Mouse (Mus musculus): ENCODE measurements at regions not wholly inside any gene's neighbourhood (a gene's known extent, or its start where the extent isn't known, plus 50 kb on each side); places are given as distances from the start of the nearest gene placed in this dataset.

- peak in 1 of 2 experiments; percentile 13 for DNase-seq (ENCODE audit: low spot score in 2 of 2)
Measured at GRCm38 (mm10) chrX:11713423-11713822, 385.8 kb downstream of the H2al1j start.

- DNase-seq (ENCODE audit: low spot score in 2 of 2) = no peak
Measured at GRCm38 (mm10) chrX:11716773-11717172, 389.2 kb downstream of the H2al1j start.

- DNase-seq (ENCODE audit: low spot score in 2 of 2) = no peak
Measured at GRCm38 (mm10) chrX:11718778-11719177, 391.2 kb downstream of the H2al1j start.

GRCm38 (mm10) chrX:11720517-11720916 lies 392.9 kb downstream of the H2al1j start:
- DNase-seq (ENCODE audit: low spot score in 2 of 2) = no peak

- DNase-seq (ENCODE audit: low spot score in 2 of 2) = no peak
Measured at GRCm38 (mm10) chrX:11722730-11723129, 395.1 kb downstream of the H2al1j start.

- DNase-seq (ENCODE audit: low spot score in 2 of 2) = no peak
Measured at GRCm38 (mm10) chrX:11724718-11725117, 397.1 kb downstream of the H2al1j start.

- no peak for DNase-seq (ENCODE audit: low spot score in 2 of 2)
Measured at GRCm38 (mm10) chrX:11726524-11727231, 399.1 kb downstream of the H2al1j start.

GRCm38 (mm10) chrX:11728481-11728880 lies 400.9 kb downstream of the H2al1j start:
- DNase-seq (ENCODE audit: low spot score in 2 of 2) = no peak

- DNase-seq (ENCODE audit: low spot score in 2 of 2) = no peak
Measured at GRCm38 (mm10) chrX:11729992-11730391, 402.4 kb downstream of the H2al1j start.

- DNase-seq (ENCODE audit: low spot score in 2 of 2) = no peak
Measured at GRCm38 (mm10) chrX:11732371-11732770, 404.7 kb downstream of the H2al1j start.

GRCm38 (mm10) chrX:11734505-11735435 lies 407.1 kb downstream of the H2al1j start:
- no peak for DNase-seq (ENCODE audit: low spot score in 2 of 2)

- peak; percentile 13 to 43 for DNase-seq (ENCODE audit: low spot score in 2 of 2)
Measured at GRCm38 (mm10) chrX:11735516-11736170, 408.0 kb downstream of the H2al1j start.

GRCm38 (mm10) chrX:11736481-11736880 lies 408.9 kb downstream of the H2al1j start:
- DNase-seq (ENCODE audit: low spot score in 2 of 2) = no peak

GRCm38 (mm10) chrX:11739565-11739964 lies 411.9 kb downstream of the H2al1j start:
- no peak for DNase-seq (ENCODE audit: low spot score in 2 of 2)

- no peak for DNase-seq (ENCODE audit: low spot score in 2 of 2)
Measured at GRCm38 (mm10) chrX:11745911-11746310, 414.2 kb downstream of the Bcor start.

- no peak for DNase-seq (ENCODE audit: low spot score in 2 of 2)
Measured at GRCm38 (mm10) chrX:11747386-11748121, 412.6 kb downstream of the Bcor start.

- DNase-seq (ENCODE audit: low spot score in 2 of 2) = no peak
Measured at GRCm38 (mm10) chrX:11748278-11748677, 411.9 kb downstream of the Bcor start.

GRCm38 (mm10) chrX:11752513-11752912 lies 407.6 kb downstream of the Bcor start:
- DNase-seq (ENCODE audit: low spot score in 2 of 2) = no peak

GRCm38 (mm10) chrX:11752973-11753590 lies 407.1 kb downstream of the Bcor start:
- DNase-seq (ENCODE audit: low spot score in 2 of 2) = no peak

GRCm38 (mm10) chrX:11755046-11755445 lies 405.1 kb downstream of the Bcor start:
- DNase-seq (ENCODE audit: low spot score in 2 of 2) = no peak

Measured in layer of hippocampus, postnatal 14 days (tissue).